Mouse (Mus musculus): ENCODE results near the gene Brd2. TPM values are rescaled to one million over a fixed set of nuclear protein-coding genes. Genes with fewer than 3 reads are reported as not detected.

Brd2 gene
- 142 TPM for polyA plus RNA-seq (2017; shearing (Covaris generic))

DNA sequence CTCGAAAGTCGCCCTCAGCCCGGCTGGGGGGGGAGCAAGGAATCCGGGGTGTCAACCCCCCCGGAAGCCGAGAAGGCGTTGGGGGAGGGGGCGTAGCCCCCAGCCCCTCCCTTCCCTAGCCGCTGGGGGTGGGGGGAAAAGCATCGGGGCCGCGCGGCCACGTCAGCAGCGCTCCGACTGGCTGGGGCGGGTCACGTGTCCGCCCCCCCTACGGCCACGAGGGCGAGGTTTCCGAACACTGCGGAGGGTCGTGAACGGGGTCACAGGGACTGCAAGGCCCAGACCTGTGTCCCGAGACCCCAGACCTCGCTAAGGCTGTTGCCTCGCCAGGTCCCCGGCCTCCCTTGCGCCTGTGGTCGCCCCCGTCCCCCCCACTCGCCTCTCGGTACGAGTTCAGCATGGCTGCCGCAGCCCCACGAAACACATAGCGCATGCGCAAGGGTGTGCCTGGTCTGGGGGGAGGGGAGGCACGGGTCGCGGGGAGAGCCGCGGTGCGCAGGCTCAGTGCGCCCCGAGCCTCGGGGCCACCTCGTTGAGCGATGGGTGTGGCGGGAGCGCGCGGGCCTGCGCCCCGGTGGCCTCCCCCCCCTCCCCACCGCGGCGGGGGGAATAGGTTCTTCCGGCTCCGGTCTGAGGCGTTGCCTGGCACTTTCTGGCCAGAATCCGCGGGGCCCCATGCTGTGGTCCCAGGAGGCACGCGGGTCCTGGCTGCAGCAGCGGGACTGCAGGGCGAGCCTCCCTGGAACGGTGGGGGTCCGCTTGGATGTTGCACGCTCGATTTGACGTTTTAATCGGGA, at the start of gene Brd2:
TSS of gene Brd2 (minus strand) at position 447 of the 797 bp plus-strand sequence.

GRCm38 (mm10) chr17:34152923-34153322, 30.5 kb upstream of the Brd2 start, which contains the start of gene H2-DMb1:
TSS of gene H2-DMb1 (plus strand) at chr17:34153072.

DNA sequence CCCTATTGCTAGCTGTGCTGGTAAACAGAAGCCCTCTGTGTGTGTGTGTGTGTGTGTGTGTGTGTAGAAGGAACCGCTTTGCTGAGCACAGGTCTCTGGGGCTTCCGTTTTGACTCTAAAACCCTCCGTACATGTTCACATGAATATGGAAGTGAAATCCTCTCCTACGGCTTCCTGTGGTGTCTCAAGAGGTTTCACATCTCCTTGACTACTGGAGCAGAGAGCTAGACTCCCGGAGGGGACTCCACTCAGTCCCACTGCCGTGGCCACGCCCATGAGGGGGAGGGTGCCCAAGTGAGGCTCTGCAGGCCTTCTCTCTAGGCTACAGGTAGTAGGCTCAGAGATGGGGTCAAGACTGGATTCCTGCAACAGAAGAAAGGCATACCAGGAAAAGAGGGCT, 20.6 kb upstream of the Brd2 start, which contains the start of gene H2-DMb2:
TSS of gene H2-DMb2 (plus strand) at position 275 of the 400 bp plus-strand sequence.

DNA sequence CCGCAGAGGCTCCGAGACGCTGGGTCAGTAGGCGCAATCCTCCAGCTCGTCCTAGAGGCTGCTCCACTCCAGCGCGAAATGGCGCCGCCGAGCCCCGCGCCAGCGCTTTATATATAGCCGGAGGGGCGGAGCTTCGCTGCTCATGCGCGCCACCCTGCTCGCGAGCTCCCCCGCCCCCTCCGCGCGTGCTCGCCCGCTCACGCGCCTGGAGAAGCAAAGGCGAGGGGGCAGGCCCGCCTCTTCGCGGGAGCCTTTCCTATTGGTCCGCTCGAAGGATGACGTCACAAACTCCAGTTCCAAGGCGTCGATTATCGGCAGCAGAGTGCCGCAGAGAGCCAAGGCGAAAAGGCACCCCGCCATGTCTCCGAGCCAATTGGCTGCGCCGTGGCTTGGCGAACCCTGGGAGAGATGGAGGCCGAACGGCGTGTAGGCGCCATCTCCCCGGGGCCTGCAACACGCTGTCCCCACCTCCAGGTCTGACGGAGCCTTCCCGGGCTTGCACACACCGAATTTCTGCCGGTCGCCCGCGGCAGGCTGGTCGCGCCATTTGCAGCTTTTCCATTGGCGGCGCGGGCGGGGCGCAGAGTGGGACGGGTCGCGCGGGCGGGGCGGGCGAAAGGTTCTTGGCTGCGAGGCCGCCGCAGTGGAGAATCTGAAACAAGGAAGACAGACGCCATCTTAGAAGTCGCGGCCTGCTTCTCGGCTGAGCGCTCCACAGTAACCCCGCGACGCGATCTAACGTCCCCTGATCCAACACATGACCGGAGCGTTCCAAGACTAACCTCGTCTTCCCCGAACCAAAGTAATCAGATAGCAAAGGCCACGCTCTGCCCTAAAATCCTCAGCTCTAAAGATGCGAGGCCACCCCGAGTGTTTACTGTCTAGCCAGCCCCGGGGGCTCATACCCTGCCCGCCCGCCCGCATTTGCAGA, 2.9 kb downstream of the Brd2 start, which contains the start of gene H2-DMa:
TSS of gene H2-DMa (plus strand) at position 293 of the 931 bp plus-strand sequence.

DNA sequence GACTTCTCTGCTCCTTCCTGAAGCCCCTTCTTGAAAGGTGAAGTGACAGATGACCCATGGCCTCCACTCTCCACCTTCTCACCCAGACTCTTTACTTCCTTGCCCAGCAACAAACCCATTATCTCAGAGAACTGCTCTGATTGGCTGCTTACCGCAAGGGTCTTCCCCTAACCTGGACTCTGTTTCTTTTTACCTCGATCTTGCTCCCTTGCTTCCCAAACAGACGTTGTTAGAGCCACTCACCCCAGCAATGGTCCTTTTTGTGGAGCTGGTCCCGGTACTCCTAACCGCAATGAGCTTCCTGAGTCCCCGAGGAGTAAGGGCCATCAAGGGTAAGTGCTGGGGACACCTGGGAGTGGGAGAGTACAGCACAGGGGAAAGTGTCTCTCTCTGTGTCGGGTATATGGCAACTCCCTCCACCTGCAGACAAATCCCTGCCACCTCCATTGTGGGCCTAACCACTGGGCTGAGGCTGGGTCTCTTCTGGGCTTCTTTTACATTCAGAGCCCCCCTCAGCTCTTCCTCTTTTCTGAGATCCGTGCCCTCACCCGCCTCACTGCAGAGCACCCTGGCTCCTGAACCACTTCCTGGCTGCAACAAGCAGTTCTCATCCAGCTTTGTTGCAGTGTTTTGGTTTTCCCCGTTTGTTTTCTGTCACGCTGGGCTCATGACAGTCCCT, 30.1 kb downstream of the Brd2 start, which contains the start of gene H2-Oa:
TSS of gene H2-Oa (plus strand) at position 144 of the 679 bp plus-strand sequence.

Other genes with a start within 250 kb of the Brd2 start
- gene Gm7029, start 248.8 kb downstream of the Brd2 start, polyA plus RNA-seq (2017; shearing (Covaris generic)): not detected
- 8.5 TPM for gene Kifc1, start 232.0 kb downstream of the Brd2 start, polyA plus RNA-seq (2017; shearing (Covaris generic))
- 5.0 TPM for gene Platr17, start 217.5 kb downstream of the Brd2 start, polyA plus RNA-seq (2017; shearing (Covaris generic))
- 132 TPM for gene Daxx, start 213.2 kb downstream of the Brd2 start, polyA plus RNA-seq (2017; shearing (Covaris generic))
- gene Tapbp, start 206.7 kb downstream of the Brd2 start, polyA plus RNA-seq (2017; shearing (Covaris generic)): 697 TPM
- 20.2 TPM for gene Zbtb22, start 206.7 kb downstream of the Brd2 start, polyA plus RNA-seq (2017; shearing (Covaris generic))
- gene Rgl2, start 193.1 kb downstream of the Brd2 start, polyA plus RNA-seq (2017; shearing (Covaris generic)): 135 TPM
- gene Pfdn6, start 182.3 kb downstream of the Brd2 start, polyA plus RNA-seq (2017; shearing (Covaris generic)): 140 TPM
- 58.5 TPM for gene Wdr46, start 182.0 kb downstream of the Brd2 start, polyA plus RNA-seq (2017; shearing (Covaris generic))
- gene B3galt4, start 171.1 kb downstream of the Brd2 start, polyA plus RNA-seq (2017; shearing (Covaris generic)): 30.8 TPM
- 89.2 TPM for gene Vps52, start 166.8 kb downstream of the Brd2 start, polyA plus RNA-seq (2017; shearing (Covaris generic))
- 2,816 TPM for gene Rps18, start 166.6 kb downstream of the Brd2 start, polyA plus RNA-seq (2017; shearing (Covaris generic))
- gene H2-K1, start 122.3 kb downstream of the Brd2 start, polyA plus RNA-seq (2017; shearing (Covaris generic)): 13,533 TPM
- gene Ring1, start 98.0 kb downstream of the Brd2 start, polyA plus RNA-seq (2017; shearing (Covaris generic)): 21.4 TPM
- 41.5 TPM for gene H2-Ke6, start 94.6 kb downstream of the Brd2 start, polyA plus RNA-seq (2017; shearing (Covaris generic))
- gene Slc39a7, start 91.0 kb downstream of the Brd2 start, polyA plus RNA-seq (2017; shearing (Covaris generic)): 132 TPM
- 22.6 TPM for gene Rxrb, start 90.8 kb downstream of the Brd2 start, polyA plus RNA-seq (2017; shearing (Covaris generic))
- gene Col11a2, start 83.2 kb downstream of the Brd2 start, polyA plus RNA-seq (2017; shearing (Covaris generic)): 3.3 TPM
- 34.3 TPM for gene H2-Oa, start 30.3 kb downstream of the Brd2 start, polyA plus RNA-seq (2017; shearing (Covaris generic))
- 108 TPM for gene H2-DMa, start 3.1 kb downstream of the Brd2 start, polyA plus RNA-seq (2017; shearing (Covaris generic))
- 5.1 TPM for gene H2-DMb2, start 20.7 kb upstream of the Brd2 start, polyA plus RNA-seq (2017; shearing (Covaris generic))
- 4.3 TPM for gene H2-DMb1, start 30.4 kb upstream of the Brd2 start, polyA plus RNA-seq (2017; shearing (Covaris generic))
- gene Tap1, start 64.9 kb upstream of the Brd2 start, polyA plus RNA-seq (2017; shearing (Covaris generic)): 516 TPM
- gene Psmb9, start 65.1 kb upstream of the Brd2 start, polyA plus RNA-seq (2017; shearing (Covaris generic)): 713 TPM
- 1,545 TPM for gene Psmb8, start 75.1 kb upstream of the Brd2 start, polyA plus RNA-seq (2017; shearing (Covaris generic))
- gene Tap2, start 80.9 kb upstream of the Brd2 start, polyA plus RNA-seq (2017; shearing (Covaris generic)): 455 TPM
- gene H2-Ob, start 116.3 kb upstream of the Brd2 start, polyA plus RNA-seq (2017; shearing (Covaris generic)): 78.8 TPM
- 31.4 TPM for gene H2-Ab1, start 135.1 kb upstream of the Brd2 start, polyA plus RNA-seq (2017; shearing (Covaris generic))
- 20.8 TPM for gene H2-Aa, start 165.2 kb upstream of the Brd2 start, polyA plus RNA-seq (2017; shearing (Covaris generic))
- 18.7 TPM for gene H2-Eb1, start 183.2 kb upstream of the Brd2 start, polyA plus RNA-seq (2017; shearing (Covaris generic))
- 0.11 TPM for gene H2-Eb2, start 203.0 kb upstream of the Brd2 start, polyA plus RNA-seq (2017; shearing (Covaris generic))
- 0.39 TPM for gene Btnl2, start 232.2 kb upstream of the Brd2 start, polyA plus RNA-seq (2017; shearing (Covaris generic))